Mouse (Mus musculus): ENCODE results near the gene Rasl2-9.

GRCm38 (mm10) chr7:5081241-5081640 lies 44.5 kb downstream of the Rasl2-9 start:
- TF ChIP-seq CTCF (IDR thresholded peaks at IDR 0.05; ENCODE audit: low read depth), result peak; percentile 42
- peak; percentile 82 for TF ChIP-seq EP300 (IDR thresholded peaks at IDR 0.05; ENCODE audit: low read depth)
